Mouse (Mus musculus) cerebellum, postnatal 36 days (tissue): ENCODE results near the gene Asz1.

Source experiments
- DNase-seq, 2 experiments: peaks; one replicate each; pipeline ENCODE4 v3.0.0; 2021 to 2022; ENCODE audit warnings: mixed read lengths in 2 of 2

The Asz1 gene

DNA sequence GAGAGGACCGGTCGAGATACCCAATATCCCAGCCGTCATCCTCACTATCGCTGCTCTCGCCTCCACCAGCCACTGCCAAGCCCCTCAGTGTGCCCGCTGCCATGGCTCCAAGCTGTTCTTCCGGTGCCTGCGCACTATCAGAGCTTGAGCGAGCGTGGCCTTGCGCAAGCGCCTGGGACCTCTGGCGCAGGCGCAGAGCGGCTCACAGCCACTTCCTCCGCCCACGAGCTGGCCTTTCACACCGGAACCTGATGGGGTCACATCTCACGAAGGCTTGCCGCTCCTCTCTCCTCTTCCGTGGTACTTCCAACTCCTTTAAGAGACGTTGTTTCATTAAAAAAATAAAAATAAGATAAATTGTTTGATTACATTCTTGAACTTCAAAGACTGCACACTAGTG lies at the start of gene Asz1:
Gene Asz1 (minus strand): TSS at position 128 of the 400 bp plus-strand sequence.
- DNase-seq, result no peak

- peak in 1 of 2 experiments; percentile 7 for DNase-seq
These were observed 44.2 kb upstream of the Asz1 start for GRCm38 (mm10) chr6:18153031-18153430.

DNA sequence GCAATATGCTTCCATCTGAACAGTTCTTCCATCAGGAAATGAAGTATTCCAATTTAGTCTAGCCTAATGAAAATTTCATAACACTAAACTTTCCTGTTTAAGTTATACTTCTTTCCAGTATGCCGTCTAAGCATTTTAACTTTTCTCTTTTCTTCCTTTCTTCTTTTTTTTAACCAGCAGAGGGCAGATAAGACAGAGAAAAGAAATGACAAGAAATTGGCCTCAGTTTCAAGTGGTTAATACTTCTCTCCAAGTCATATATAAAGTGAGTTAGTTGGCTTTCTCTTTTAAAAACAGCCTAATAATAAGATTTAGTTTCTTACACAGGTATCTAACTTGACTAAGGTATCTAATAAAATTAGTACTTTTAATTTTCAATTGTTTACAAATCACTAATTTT lies 26.4 kb upstream of the Asz1 start:
- no peak for DNase-seq

DNA sequence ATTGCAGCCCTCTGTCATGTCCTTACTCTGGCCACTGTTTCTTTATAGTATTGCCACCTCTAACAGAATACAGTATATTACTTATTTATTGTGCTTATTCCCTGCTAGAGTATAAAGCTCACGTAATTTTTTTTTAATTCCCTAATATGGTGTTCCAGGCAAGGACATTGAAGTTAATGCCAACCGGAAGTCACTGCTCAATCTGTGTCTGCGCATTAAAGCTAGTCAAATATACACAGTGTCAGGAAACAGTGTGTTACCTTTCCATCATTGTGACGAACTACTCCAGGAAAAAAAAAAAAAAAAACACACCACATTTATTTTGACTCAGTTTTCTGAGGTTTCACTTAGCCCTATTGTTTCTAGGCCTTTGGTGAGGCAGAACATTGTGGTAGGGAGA lies 19.2 kb upstream of the Asz1 start:
- no peak for DNase-seq

DNA sequence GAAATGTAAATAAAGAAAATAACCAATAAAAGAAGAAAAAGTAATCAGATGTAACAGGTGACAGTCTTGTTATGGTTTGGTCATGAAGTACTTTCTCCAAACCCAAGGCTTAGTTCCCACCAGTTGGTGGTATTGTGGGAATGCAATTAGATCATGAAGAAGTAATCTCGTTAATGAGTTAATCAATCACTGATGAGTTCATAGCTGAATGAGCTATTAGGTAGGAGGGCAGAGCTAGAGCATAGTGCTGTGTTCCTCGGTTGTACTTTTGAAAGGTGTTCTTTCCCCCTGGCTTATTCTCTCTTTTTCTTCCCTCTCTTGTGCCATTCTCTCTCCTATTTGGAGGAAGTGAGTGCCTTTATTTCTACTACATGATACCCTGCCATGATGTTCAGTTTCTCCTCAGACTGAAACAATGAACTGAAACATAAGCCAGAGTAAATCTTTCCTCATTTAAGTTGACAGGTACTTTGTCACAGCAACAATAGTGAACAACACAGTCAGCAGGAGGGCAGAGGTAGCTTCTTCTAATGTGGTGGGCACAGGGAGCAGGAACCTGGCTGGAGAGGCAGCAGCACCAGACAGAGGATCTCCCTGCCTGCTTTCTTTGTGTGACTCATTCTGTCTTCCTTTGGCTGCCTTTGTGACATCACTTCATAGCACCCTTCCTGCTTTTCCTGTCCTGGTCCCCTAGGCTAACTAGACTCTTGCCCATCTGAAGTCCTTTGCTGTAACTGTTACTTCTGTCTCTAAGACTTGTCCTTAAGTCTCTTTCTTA lies 18.5 kb upstream of the Asz1 start:
- DNase-seq, result no peak

DNA sequence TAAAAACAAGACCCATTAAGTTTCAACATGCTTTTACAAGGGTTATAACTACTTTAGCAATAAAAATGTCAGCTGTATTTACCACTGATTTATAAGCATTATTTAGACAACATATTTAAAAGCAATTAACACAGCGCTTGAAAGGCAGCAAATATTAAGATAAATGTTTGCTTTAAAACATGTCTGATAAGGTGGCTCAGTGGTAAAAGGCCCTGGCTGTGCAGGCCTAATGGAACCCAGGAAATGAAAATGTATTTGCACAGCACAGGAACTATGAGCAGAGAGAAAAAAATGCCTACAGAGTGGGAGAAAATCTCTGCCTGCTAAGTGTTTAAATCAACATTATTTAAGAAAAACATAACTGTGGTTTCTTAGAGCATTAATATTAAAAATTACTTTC lies 12.0 kb downstream of the Asz1 start:
- DNase-seq, result no peak

DNA sequence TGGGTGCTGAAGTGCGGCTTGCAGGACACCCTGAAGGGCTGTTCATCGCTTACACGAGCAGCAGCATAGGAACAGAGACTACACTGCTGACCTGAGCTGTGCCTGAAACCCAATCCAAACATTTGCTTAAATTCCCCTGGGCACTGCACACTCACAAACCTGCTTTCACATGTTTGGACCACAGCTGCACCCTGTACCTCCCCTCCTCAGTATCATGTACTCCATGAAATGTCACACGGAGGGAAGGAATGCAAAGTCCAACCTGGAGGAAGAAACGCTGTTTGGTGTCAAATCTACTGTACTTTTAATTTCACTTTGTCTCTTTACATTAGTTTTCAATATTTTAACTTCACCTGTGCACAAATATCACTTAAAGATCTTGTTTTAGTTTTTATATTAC lies 19.8 kb downstream of the Asz1 start:
- no peak for DNase-seq

DNA sequence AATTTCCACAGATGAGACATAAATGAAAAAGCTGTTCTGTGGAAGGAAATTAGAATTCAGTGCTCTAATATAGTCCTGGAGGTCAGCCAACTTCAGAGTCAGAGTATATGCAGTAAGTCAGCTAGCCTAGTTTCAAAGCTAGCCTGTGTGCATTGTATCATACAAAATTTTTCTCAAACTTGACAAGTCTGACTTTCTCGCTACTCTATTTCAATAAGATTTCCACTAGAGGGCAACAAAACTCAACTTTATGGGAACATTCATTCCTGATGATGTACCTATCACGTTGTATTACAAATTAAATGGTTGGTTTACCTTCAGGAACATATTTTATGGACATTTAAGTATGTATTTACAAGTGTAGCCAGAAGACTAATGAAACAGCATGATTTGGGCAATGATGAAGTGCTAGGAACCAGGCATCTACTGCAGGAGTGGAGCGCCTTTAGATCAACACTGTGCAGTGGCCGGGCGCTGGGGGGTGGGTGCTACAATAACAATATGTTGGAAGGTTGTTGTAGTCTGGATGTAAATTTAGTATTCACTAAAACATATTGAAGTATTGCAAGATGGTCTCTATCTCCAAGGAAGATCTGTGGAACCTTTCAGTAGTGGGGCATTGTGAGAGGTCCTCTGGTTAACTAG lies 21.6 kb downstream of the Asz1 start:
- DNase-seq, result no peak

- DNase-seq, result no peak
These were observed 30.2 kb downstream of the Asz1 start for GRCm38 (mm10) chr6:18078615-18079014.

DNA sequence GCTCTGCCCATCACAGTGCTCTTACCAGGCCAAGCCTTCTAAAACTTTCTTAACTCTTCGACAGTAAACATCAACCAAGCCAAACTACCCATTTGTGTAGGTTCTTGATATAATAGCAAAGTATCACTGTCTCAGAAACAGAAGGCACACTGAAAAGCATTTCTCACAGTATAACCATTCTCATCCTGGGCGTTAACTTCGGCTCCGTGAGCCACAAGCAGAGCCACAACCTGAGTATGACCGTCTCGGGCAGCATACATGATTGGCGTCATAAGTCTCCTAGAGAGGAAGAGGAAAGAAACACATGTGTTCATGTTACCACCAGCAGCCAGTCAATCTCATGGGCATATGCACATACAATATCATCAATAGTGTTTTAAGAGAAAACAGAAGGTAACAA lies 31.9 kb downstream of the Asz1 start:
- no peak for DNase-seq

DNA sequence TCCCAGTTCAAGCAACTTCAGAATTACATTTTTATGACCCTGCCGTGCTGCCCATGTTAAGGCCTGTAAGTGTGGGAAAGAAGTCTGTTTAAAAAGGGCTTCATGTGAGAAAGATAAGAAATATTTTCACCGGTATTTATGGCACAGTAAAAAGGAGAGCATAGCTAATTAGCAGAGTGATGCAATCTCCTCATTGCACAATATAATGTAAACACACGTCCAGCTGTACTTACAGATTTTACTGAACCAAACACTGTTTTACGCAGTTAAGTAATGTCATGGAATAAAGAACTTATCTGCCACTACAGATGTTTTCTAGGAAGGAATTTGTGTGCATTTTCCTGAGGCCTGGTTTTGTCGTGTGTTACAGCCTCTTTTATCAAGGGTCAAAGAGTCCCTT lies 32.3 kb downstream of the Asz1 start:
- no peak for DNase-seq

GRCm38 (mm10) chr6:18057899-18058298 lies 51.0 kb downstream of the Asz1 start:
- DNase-seq, result no peak

- no peak for DNase-seq
These were observed 57.2 kb downstream of the Asz1 start for GRCm38 (mm10) chr6:18051702-18052101.

DNA sequence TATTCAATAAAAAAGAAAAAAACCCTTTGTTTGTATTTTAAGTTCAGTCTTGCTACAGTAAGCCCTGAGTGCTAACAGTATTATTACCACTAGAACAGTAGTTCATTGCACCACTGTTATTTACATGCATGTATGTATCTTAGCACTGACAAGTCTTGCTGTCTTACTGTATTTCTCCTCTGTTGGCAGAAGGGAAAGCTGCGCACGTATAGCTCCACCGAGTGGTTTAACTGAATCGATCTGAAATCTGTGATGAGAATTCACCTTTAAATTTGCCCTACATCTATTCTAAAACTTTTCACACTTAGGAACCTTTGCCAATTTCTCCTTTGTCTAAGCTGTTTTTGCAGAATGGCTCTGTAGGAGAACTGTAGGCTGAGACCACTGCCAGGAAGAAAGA lies 64.6 kb downstream of the Asz1 start:
- no peak for DNase-seq

DNA sequence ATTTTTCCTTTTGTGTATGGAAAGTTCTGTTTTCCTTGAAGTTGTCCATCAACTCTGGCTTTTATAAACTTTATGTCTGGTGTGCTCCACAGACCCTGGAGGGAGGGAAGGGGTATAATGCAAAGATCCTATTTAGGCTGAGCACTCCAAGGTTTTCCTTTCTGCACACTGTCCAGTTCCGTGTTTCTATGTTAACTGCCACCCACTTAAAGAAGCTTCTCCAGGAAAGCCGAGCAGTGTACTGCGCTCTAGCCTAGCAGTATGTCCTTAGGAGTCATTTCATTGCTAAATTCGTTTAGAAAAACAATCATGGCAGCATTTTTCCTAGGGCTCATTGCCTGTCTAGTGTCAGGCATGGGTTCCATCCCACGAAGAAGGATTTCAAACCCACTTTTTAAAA lies 65.7 kb downstream of the Asz1 start:
- DNase-seq, result no peak

DNA sequence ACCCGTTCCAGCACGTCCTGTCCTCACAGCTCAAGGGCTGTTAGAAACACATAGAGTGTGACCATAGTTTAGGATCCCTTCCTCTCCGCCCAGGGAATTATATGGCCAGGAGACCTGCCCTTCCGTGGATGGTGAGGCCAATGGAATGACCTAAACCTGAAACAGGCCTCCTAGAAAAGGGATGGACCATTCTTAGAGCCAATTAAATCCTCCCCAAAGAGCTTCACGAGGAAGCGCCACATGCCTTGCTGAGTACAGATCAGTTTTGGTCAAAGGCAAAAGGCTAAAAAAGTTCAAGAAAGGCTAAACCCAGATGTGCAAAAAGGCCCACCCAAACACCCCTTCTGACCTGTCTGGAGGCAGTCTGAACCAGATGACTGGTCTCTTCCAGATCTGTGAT lies 76.6 kb downstream of the Asz1 start:
- DNase-seq, result no peak

- peak; percentile 5 to 20 for DNase-seq
These were observed 77.3 kb downstream of the Asz1 start for GRCm38 (mm10) chr6:18031509-18032010.

DNA sequence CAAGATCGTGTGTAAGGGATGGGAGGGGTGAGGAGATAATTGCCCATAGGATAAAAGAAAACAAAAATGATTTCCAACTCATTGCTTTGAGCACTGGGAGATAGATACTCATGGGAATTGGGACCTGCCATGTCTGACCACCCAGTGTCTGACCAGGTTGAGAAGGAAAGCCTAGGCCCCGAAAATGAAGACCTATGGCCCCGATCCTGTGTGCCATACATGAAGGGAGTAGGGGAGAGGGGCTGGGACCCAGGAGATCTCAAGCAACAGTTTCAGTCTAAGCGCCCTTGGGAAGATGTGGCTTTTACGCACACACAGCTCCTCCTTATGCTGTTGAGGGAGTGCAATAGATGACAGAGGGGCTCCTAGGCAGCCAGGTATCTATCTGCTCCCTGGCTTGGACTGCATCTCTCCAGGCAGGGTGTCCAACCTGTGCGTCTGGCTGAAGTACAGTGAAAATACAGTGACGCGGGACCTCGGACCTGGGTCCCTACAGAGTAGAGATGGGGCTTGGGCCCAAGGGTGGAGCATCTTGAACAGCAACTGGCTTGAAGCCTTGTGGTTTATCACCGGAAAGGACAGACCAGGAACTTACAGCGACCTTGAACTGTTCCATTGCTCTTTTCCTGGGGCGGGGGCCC lies 77.9 kb downstream of the Asz1 start:
- DNase-seq, result peak in 1 of 2 experiments; percentile 2

DNA sequence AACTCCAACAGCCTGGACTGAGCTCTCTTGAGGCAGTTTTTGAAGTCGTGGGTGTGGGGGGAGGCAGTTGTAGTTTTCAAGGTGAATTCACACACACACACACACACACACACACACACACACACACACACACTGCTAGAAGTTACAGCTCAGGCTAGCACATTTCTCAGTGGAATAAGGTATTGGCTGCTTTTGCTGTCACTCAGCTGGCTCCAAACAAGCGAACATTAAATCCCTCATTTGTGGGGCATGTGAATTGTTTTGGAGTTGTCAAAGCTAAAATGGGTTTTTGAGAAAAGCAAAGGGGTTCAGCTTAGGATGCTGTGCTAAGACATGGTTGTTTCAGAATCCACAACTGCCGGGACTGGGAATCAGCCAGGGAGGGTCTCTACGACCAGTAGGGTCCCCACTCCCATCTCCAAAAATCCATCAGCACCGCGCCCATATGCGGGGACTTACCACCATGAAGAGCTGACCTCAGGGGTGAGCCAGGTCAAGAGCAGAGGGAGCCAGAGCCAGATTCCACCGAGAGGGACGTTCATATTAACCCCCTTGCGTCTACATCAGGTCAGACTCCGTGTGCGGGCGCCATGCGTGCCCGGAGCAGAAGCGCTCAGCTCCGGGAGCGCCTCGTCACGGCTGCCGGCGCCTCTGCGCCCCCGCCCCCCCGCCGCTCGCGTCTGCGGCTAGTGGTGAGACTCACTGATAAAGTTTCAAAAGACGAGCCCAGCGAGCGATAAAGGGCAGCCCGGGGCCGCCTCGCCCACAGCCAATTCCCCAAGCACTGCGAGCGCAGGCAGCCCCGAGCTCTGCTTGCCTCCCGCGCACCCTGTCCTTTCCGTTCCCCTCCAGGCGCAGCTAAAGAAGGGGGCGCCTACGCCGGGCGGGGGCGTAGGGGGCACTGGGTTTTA lies 78.9 kb downstream of the Asz1 start, which contains the start of gene Wnt2:
Gene Wnt2 (minus strand): TSS at position 840 of the 911 bp plus-strand sequence.
- DNase-seq, result no peak

DNA sequence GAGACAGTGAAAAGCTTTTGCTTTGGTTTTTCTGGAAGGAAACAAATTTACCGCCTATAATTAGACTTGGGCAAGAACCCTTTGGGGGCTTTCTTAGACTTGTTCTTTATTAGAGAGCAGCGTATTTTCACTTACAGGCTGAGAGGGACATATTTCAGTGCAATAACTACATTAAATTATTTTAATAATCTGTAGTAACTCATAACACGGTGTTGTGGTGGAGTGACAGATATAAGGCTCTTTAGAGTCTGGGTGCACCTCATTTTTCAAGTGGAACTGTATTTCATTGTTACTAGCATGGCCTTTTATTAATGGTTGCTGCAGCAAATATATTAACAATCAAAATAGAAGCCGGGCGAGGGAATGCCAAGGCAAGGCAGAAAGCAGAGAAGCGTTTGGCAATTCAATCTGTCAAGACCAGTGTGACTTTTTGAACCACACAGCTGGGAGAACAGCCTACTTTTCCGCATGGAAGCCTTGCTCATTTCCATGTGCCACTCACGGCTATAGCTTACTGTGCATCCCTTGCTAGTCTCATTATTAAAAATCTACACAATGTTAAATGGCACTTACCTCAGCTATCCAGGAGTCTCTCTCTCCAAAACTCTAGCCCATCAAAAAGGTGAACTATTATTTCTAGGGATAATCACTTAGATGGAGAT lies 84.6 kb downstream of the Asz1 start:
- DNase-seq, result no peak

DNA sequence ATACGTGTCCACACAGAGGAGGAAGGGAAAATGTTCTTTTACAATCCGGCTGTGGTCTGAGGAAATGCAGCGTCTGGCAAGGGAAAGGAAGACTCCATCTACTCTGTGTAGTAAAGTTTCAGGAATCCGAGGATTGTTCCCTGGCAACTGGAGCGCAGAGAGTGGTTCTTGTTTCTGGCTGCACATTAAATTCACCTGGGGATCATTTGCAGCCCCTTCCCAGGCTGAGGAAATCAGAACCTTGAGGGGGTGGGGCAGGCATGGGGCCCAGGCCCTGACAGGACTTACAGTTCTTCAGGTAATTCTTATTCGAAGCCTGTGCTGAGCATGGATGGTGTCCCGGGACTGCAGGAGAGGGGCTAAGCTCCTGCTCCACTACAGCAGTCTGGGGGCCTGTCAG lies 95.5 kb downstream of the Asz1 start:
- DNase-seq, result no peak

DNA sequence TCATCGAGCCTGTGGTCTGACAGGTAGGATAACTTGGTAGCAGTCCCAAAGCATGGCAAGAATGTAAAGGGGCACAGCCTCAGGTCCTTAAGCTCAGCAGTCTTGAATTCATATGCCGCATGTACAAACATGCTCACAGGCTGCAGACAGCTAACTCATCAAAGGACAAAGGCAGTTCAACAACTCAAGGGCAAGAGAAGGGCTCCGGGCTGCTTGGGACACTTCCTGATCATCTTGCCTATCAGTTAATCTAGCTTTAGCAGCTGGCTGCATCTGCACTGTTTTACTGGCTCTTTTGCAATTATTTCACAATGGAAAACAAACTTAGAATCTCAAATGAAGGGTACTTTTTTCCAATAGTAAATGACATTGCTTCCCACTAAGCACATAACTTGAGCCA lies 101.5 kb downstream of the Asz1 start:
- DNase-seq, result no peak
